Mouse (Mus musculus): ENCODE data around the gene U90926. TPM values are rescaled to one million over a fixed set of nuclear protein-coding genes. Genes with fewer than 3 reads are reported as not detected.

U90926 gene
- polyA plus RNA-seq, 1 experiment from 2014 or later, result not detected

DNA sequence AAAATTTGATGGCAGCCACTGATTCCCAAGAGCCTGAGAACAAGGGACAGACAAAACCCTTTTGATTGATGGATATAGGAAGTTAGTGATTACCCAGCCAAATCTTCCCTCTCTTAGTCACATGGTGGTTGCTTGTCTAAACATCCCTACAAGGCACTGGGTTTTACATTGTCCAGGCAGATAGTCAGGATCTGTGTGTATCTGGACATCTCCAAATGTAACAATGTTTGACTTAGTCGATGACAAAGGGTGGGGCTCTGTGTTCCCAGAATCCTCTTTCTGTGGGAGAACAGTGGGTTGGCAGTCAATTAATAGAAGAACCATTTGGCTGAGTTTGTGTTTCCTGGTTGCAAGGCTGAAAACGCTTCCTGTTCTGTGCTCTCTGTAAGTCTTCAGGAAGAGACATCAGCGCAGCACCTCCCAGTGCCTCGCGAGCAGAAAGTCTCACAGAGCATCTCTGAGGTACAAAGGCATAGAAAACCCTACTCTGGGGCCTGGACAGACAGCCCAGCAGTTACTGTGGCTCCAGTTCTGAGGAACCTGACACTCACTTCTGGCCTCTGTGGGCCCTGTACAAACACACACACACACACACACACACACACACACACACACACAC lies 19.8 kb upstream of the U90926 start:
- H3K4me2 ChIP-seq (replicated peaks), result no peak overlapping the region
- H3K27me3 ChIP-seq, result 0 out of 2 replicates have a peak, but pooled peaks cover 3% of the 10 kb centered on the region
- H3K4me1 ChIP-seq (replicated peaks), result no peaks in the 10 kb centered on the region
- H3K36me3 ChIP-seq, result no peaks in the 10 kb centered on the region
- H3K27ac ChIP-seq, result no peak overlapping the region
- H3K4me3 ChIP-seq (replicated peaks), result no peak overlapping the region
- no peak for ATAC-seq
- WGBS, result 80% methylated on average over 5 of the region's 5 CpGs
- no peak overlapping the region for H3K9ac ChIP-seq (replicated peaks)
- no peaks in the 10 kb centered on the region for H3K9me3 ChIP-seq

- H3K27ac ChIP-seq, result no peak overlapping the region
- H3K27me3 ChIP-seq, result no peaks in the 10 kb centered on the region
- 89% methylated on average over 4 of the region's 4 CpGs for WGBS
- no peaks in the 10 kb centered on the region for H3K9me3 ChIP-seq
- no peaks in the 10 kb centered on the region for H3K36me3 ChIP-seq
- H3K4me2 ChIP-seq (replicated peaks), result no peak overlapping the region
- ATAC-seq, result no peak
- H3K4me3 ChIP-seq (replicated peaks), result no peak overlapping the region
- H3K9ac ChIP-seq (replicated peaks), result no peak overlapping the region
- no peaks in the 10 kb centered on the region for H3K4me1 ChIP-seq (replicated peaks)
These were observed 18.2 kb upstream of the U90926 start for GRCm38 (mm10) chr5:92233366-92233765.

DNA sequence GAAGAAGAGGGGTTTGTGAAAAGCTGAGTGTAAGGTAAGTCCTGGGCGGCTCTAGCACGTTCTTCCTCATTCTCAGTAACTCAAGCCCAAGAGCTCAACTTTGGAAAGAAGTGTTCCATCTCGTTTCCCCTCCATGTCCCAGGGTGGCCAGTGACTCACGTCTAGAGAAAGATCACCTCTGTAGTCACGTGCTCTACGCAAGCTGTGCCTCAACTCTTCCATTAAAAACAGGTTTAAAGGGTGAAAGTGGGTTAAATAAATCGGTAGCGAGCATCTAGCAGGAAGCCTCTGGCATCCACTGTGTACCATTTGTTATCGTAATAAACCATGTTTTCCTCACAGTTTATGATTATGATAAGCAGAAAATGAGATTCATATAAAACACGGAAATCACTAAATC lies 16.6 kb upstream of the U90926 start:
- WGBS, result 86% methylated on average over 10 of the region's 10 CpGs
- no peak overlapping the region for H3K4me3 ChIP-seq (replicated peaks)

GRCm38 (mm10) chr5:92230306-92230705 lies 15.1 kb upstream of the U90926 start:
- H3K4me1 ChIP-seq (replicated peaks), result no peaks in the 10 kb centered on the region
- H3K4me3 ChIP-seq (replicated peaks), result no peak overlapping the region
- H3K9ac ChIP-seq (replicated peaks), result no peak overlapping the region
- no peaks in the 10 kb centered on the region for H3K9me3 ChIP-seq
- no peak overlapping the region for H3K4me2 ChIP-seq (replicated peaks)
- 82% methylated on average over 11 of the region's 11 CpGs for WGBS
- no peak for ATAC-seq
- H3K36me3 ChIP-seq, result no peaks in the 10 kb centered on the region
- no peaks in the 10 kb centered on the region for H3K27me3 ChIP-seq
- H3K27ac ChIP-seq, result no peak overlapping the region

More for the DNA sequence above, 16.6 kb upstream of the U90926 start:
- no peaks in the 10 kb centered on the region for H3K4me1 ChIP-seq (replicated peaks)
- H3K9ac ChIP-seq (replicated peaks), result no peak overlapping the region
- no peak overlapping the region for H3K4me2 ChIP-seq (replicated peaks)
- ATAC-seq, result no peak
- no peaks in the 10 kb centered on the region for H3K27me3 ChIP-seq
- no peak overlapping the region for H3K27ac ChIP-seq
- no peaks in the 10 kb centered on the region for H3K36me3 ChIP-seq
- no peaks in the 10 kb centered on the region for H3K9me3 ChIP-seq

DNA sequence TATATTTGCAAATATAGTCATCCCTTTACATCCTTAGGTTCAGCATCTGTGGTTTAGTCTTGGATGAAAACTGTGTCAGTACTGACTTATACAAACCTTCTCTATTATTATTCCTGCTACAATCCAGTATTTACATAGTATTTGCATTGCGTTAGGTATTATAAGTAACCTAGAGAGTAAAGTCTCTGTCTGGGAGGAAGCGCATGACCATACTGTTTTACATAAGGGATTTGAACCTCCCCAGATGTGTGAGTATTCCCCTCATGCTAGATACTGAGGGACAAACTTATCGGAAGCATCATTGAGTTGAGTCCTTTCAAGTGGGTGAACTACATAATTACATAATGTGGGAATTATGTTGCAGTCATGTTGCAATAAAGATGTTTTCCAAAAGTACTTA lies 14.3 kb upstream of the U90926 start:
- WGBS, result 92% methylated on average over 3 of the region's 3 CpGs
- Histone ChIP-seq H3K27me3 (no peaks in the 10 kb centered on the region), H3K9me3 (no peaks in the 10 kb centered on the region), H3K4me1 (replicated peaks) (no peaks in the 10 kb centered on the region), H3K4me3 (replicated peaks) (no peak overlapping the region), H3K36me3 (no peaks in the 10 kb centered on the region), H3K27ac (no peak overlapping the region), H3K4me2 (replicated peaks) (no peak overlapping the region), H3K9ac (replicated peaks) (no peak overlapping the region)
- no peak for ATAC-seq

- no peaks in the 10 kb centered on the region for H3K27me3 ChIP-seq
- WGBS, result 28% methylated on average over 10 of the region's 10 CpGs
These were observed 13.6 kb upstream of the U90926 start for GRCm38 (mm10) chr5:92228776-92229175.

DNA sequence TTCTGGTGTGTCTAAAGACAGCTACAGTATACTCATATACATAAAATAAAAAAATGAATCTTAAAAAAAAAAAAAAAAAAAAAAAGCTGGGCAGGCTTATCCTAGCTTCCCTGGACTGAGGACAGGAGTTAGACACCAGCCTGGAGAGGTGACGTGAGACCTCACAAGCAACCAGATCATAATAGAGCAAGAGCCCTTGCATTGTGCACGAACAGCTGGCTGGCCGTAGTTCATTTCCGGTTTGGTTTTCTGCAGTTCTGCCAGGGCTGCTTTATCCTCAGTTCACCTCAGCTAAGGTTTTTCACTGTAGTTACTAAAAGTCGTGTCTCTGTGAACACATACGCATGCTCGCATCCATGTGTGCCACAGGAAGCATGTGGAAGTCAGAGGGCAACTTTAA lies 12.6 kb upstream of the U90926 start:
- Histone ChIP-seq H3K9me3 (no peaks in the 10 kb centered on the region), H3K36me3 (no peaks in the 10 kb centered on the region), H3K4me2 (replicated peaks) (no peak overlapping the region), H3K27ac (no peak overlapping the region), H3K4me1 (replicated peaks) (no peaks in the 10 kb centered on the region), H3K9ac (replicated peaks) (no peak overlapping the region), H3K27me3 (no peaks in the 10 kb centered on the region), H3K4me3 (replicated peaks) (no peak overlapping the region)
- WGBS, result 91% methylated on average over 7 of the region's 7 CpGs
- no peak for ATAC-seq

More at GRCm38 (mm10) chr5:92228776-92229175, 13.6 kb upstream of the U90926 start:
- no peak overlapping the region for H3K4me3 ChIP-seq (replicated peaks)
- no peaks in the 10 kb centered on the region for H3K4me1 ChIP-seq (replicated peaks)
- no peaks in the 10 kb centered on the region for H3K9me3 ChIP-seq
- ATAC-seq, result no peak
- H3K27ac ChIP-seq, result no peak overlapping the region
- no peak overlapping the region for H3K4me2 ChIP-seq (replicated peaks)
- no peaks in the 10 kb centered on the region for H3K36me3 ChIP-seq
- H3K9ac ChIP-seq (replicated peaks), result no peak overlapping the region

DNA sequence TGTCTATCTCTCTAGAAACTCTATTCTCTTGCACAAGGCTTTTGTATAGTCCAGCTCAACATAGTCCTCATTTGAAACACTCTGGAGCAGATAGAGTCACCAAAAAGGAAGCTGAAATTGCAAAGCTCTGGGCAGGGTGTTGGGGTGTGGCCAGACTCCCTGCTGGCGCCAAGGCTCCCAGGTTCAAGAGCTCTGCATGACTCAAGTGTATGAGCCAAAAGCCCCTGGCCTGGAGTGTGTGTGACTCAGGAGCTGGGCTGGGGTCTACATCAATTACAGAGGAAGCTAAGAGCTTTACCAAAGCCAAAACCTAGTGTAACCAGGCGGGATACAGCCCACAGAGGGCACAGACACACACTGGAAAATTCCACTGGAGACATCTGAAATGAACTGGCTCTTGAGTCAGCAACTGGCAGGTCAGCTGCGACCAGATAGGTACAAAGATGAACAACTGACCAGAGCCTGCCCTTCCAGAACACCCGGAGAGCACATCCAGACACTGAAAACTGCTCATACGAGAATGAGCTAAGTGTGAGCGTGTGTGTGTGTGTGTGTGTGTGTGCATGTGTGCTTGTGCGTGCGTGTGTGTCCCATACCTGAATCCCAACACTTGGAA lies 5.2 kb upstream of the U90926 start:
- H3K27ac ChIP-seq, result peak overlapping the region; percentile 14; the same call in 1 of the 2 replicates
- no peak overlapping the region for H3K4me3 ChIP-seq (replicated peaks)
- peaks cover 19% of the 10 kb centered on the region for H3K4me1 ChIP-seq (replicated peaks)
- ATAC-seq, result no peak
- H3K4me2 ChIP-seq (replicated peaks), result no peak overlapping the region
- H3K27me3 ChIP-seq, result no peaks in the 10 kb centered on the region
- H3K36me3 ChIP-seq, result no peaks in the 10 kb centered on the region
- H3K9me3 ChIP-seq, result no peaks in the 10 kb centered on the region
- H3K9ac ChIP-seq (replicated peaks), result no peak overlapping the region
- WGBS, result 89% methylated on average over 8 of the region's 8 CpGs

GRCm38 (mm10) chr5:92219826-92220225 lies 4.6 kb upstream of the U90926 start:
- Histone ChIP-seq H3K4me3 (replicated peaks) (no peak overlapping the region), H3K27me3 (no peaks in the 10 kb centered on the region), H3K27ac (peak overlapping the region; percentile 88), H3K9me3 (no peaks in the 10 kb centered on the region), H3K36me3 (no peaks in the 10 kb centered on the region), H3K4me1 (replicated peaks) (peaks cover 19% of the 10 kb centered on the region), H3K9ac (replicated peaks) (no peak overlapping the region), H3K4me2 (replicated peaks) (no peak overlapping the region)
- peak; percentile 19; the same call in 1 of the 2 replicates for ATAC-seq
- WGBS, result 71% methylated on average over 6 of the region's 6 CpGs

- peak overlapping the region; percentile 37 for H3K4me2 ChIP-seq (replicated peaks)
- peaks cover 19% of the 10 kb centered on the region for H3K4me1 ChIP-seq (replicated peaks)
- no peaks in the 10 kb centered on the region for H3K36me3 ChIP-seq
- 30% methylated on average over 17 of the region's 17 CpGs for WGBS
- H3K27ac ChIP-seq, result peak overlapping the region; percentile 88
- peak overlapping the region; percentile 11; the same call in 1 of the 2 replicates for H3K4me3 ChIP-seq (replicated peaks)
- peak; percentile 96 for ATAC-seq
- H3K9me3 ChIP-seq, result no peaks in the 10 kb centered on the region
- H3K27me3 ChIP-seq, result no peaks in the 10 kb centered on the region
- 0 out of 2 replicates have a peak overlapping the region, but pooled peaks have one; percentile 19 for H3K9ac ChIP-seq (replicated peaks)
These were observed 3.9 kb upstream of the U90926 start for GRCm38 (mm10) chr5:92218915-92219793.

GRCm38 (mm10) chr5:92212231-92212630 lies 3.0 kb downstream of the U90926 start:
- WGBS, result 92% methylated on average over 4 of the region's 4 CpGs
- Histone ChIP-seq H3K27me3 (no peaks in the 10 kb centered on the region), H3K4me3 (replicated peaks) (no peak overlapping the region), H3K27ac (no peak overlapping the region), H3K4me1 (replicated peaks) (no peaks in the 10 kb centered on the region), H3K36me3 (no peaks in the 10 kb centered on the region), H3K9ac (replicated peaks) (no peak overlapping the region), H3K9me3 (no peaks in the 10 kb centered on the region), H3K4me2 (replicated peaks) (no peak overlapping the region)
- ATAC-seq, result no peak

DNA sequence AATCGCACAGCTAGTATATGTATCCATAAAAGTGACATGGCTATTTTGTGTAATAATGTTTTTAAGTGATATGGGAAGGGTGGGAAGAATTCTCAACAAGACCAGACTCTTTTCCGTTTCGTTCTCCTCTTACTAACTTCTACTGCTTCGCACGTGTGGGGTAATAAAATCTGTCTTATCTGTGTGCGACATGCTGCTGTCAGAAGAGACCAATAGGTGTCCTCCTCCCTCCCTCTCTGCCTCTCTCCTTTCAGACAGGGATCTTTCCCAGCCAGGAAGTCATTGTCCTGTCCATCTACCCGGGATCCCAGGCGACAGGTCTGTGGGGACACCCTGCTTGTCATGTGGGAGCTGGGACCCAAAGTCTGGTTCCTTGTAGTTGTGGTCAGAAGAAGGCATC lies 5.0 kb downstream of the U90926 start:
- no peak overlapping the region for H3K4me3 ChIP-seq (replicated peaks)
- no peak overlapping the region for H3K9ac ChIP-seq (replicated peaks)
- H3K27ac ChIP-seq, result no peak overlapping the region
- 81% methylated on average over 8 of the region's 8 CpGs for WGBS
- peaks cover 12% of the 10 kb centered on the region for H3K36me3 ChIP-seq
- H3K9me3 ChIP-seq, result no peaks in the 10 kb centered on the region
- no peaks in the 10 kb centered on the region for H3K4me1 ChIP-seq (replicated peaks)
- H3K4me2 ChIP-seq (replicated peaks), result no peak overlapping the region
- H3K27me3 ChIP-seq, result no peaks in the 10 kb centered on the region
- ATAC-seq, result no peak
